Mouse (Mus musculus): ENCODE measurements around the gene Mtx1. TPM values are rescaled to one million over a fixed set of nuclear protein-coding genes. Genes with fewer than 3 reads are reported as not detected.

Gene Mtx1
- polyA plus RNA-seq, 1 experiment from 2014 or later: 204 TPM

GRCm38 (mm10) chr3:89233562-89234110 lies 6.7 kb upstream of the Mtx1 start:
- no peak for DNase-seq (ENCODE audit: low spot score)
- peaks cover 20% of the 10 kb centered on the region for H3K4me1 ChIP-seq
- no peaks in the 10 kb centered on the region for H3K9me3 ChIP-seq
- peak overlapping the region; percentile 36; the same call in 1 of the 2 replicates for H3K27ac ChIP-seq
- WGBS: 75% methylated on average over 14 of the region's 14 CpGs
- H3K36me3 ChIP-seq: peaks cover 7% of the 10 kb centered on the region; the same call in 1 of the 2 replicates
- no peak overlapping the region for H3K4me3 ChIP-seq
- peaks cover 72% of the 10 kb centered on the region for H3K27me3 ChIP-seq (ENCODE audit: insufficient read depth, poor library complexity, severe bottlenecking)

- Histone ChIP-seq H3K4me3 (no peak overlapping the region), H3K27me3 (ENCODE audit: insufficient read depth, poor library complexity, severe bottlenecking) (peaks cover 69% of the 10 kb centered on the region), H3K9me3 (no peaks in the 10 kb centered on the region), H3K4me1 (peaks cover 22% of the 10 kb centered on the region), H3K36me3 (peaks cover 5% of the 10 kb centered on the region; the same call in 1 of the 2 replicates), H3K27ac (no peak overlapping the region)
- DNase-seq (ENCODE audit: low spot score): no peak
- WGBS: 59% methylated on average over 6 of the region's 6 CpGs
Measured at GRCm38 (mm10) chr3:89232614-89233013, 5.7 kb upstream of the Mtx1 start.

DNA sequence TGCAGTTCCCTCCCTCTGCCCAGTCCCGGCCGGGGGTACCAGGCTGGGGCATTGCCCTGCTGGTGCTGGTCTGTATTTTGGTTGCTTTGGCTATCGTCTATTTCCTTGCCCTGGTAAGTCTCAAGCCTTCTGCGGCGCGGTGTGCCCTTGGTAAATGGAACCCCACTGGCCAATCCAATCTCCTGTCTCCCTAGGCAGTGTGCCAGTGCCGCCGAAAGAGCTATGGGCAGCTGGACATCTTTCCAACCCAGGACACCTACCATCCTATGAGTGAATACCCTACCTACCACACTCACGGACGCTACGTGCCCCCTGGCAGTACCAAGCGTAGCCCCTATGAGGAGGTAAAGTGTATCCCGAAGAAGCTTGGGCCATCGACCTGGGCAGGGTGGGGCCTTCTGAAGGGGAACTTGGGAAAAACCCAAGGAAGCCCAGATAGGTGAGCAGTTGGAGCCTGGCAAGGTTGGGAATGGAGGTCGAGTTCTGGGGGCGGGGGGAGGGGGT lies 4.9 kb upstream of the Mtx1 start:
- Histone ChIP-seq H3K4me1 (peaks cover 28% of the 10 kb centered on the region), H3K4me3 (no peak overlapping the region), H3K36me3 (0 out of 2 replicates have a peak, but pooled peaks cover 2% of the 10 kb centered on the region), H3K27me3 (ENCODE audit: insufficient read depth, poor library complexity, severe bottlenecking) (peaks cover 68% of the 10 kb centered on the region), H3K9me3 (no peaks in the 10 kb centered on the region), H3K27ac (no peak overlapping the region)
- 69% methylated on average over 16 of the region's 16 CpGs for WGBS
- DNase-seq (ENCODE audit: low spot score): no peak

- Histone ChIP-seq H3K27ac (no peak overlapping the region), H3K9me3 (no peaks in the 10 kb centered on the region), H3K27me3 (ENCODE audit: insufficient read depth, poor library complexity, severe bottlenecking) (peaks cover 69% of the 10 kb centered on the region), H3K36me3 (0 out of 2 replicates have a peak, but pooled peaks cover 2% of the 10 kb centered on the region), H3K4me1 (peaks cover 33% of the 10 kb centered on the region), H3K4me3 (no peak overlapping the region)
- DNase-seq (ENCODE audit: low spot score): no peak
- 59% methylated on average over 7 of the region's 7 CpGs for WGBS
Measured at GRCm38 (mm10) chr3:89231345-89231744, 4.5 kb upstream of the Mtx1 start.

DNA sequence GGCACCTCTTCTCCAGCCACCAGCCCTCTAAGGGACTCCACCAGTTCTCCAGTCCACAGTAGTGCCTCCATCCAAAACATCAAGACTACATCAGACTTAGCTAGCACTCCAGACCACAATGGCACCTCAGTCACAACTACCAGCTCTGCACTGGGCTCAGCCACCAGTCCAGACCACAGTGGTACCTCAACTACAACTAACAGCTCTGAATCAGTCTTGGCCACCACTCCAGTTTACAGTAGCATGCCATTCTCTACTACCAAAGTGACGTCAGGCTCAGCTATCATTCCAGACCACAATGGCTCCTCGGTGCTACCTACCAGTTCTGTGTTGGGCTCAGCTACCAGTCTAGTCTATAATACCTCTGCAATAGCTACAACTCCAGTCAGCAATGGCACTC lies 3.7 kb upstream of the Mtx1 start:
- 80% methylated on average over 2 of the region's 2 CpGs for WGBS
- Histone ChIP-seq H3K4me3 (no peak overlapping the region), H3K4me1 (peaks cover 41% of the 10 kb centered on the region), H3K9me3 (no peaks in the 10 kb centered on the region), H3K27me3 (ENCODE audit: insufficient read depth, poor library complexity, severe bottlenecking) (peaks cover 70% of the 10 kb centered on the region), H3K27ac (no peak overlapping the region), H3K36me3 (0 out of 2 replicates have a peak, but pooled peaks cover 2% of the 10 kb centered on the region)
- DNase-seq (ENCODE audit: low spot score): no peak

GRCm38 (mm10) chr3:89229276-89229675 lies 2.4 kb upstream of the Mtx1 start:
- Histone ChIP-seq H3K36me3 (no peaks in the 10 kb centered on the region), H3K4me1 (peaks cover 52% of the 10 kb centered on the region), H3K27ac (no peak overlapping the region), H3K27me3 (ENCODE audit: insufficient read depth, poor library complexity, severe bottlenecking) (peaks cover 74% of the 10 kb centered on the region), H3K4me3 (0 out of 2 replicates have a peak overlapping the region, but pooled peaks have one; percentile 64), H3K9me3 (no peaks in the 10 kb centered on the region)
- WGBS: 62% methylated on average over 4 of the region's 4 CpGs
- DNase-seq (ENCODE audit: low spot score): no peak

- Histone ChIP-seq H3K4me1 (peaks cover 56% of the 10 kb centered on the region), H3K4me3 (peak within 1 kb of the TSS; percentile 64), H3K27ac (peak within 1 kb of the TSS; percentile 85), H3K36me3 (no peaks in the 10 kb centered on the region), H3K27me3 (ENCODE audit: insufficient read depth, poor library complexity, severe bottlenecking) (peaks cover 79% of the 10 kb centered on the region), H3K9me3 (no peaks in the 10 kb centered on the region)
- no peak for DNase-seq (ENCODE audit: low spot score)
- 20% methylated on average over 10 of the region's 10 CpGs for WGBS
Measured at GRCm38 (mm10) chr3:89228836-89229235, 1.9 kb upstream of the Mtx1 start, which contains the start of gene Muc1. Muc1 (plus strand) TSS chr3:89229057.

DNA sequence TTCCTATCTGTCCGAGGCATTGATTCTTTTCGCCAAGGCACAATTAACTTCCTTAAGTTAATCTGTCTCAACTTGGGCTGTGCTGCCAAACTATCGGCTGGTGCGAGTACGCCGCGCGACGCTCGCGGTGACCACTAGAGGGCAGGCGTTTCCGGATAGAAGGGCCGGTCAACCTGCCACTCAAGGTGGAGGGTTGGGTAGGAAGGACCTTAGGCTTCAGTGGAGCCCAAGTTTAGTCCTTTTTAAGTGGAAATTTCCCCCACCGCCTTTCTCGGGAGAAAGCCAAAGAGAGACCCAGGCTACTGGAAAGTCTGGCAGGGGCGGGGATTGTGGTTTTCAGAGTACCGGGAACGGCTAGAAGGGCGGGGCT lies 1.3 kb upstream of the Mtx1 start:
- DNase-seq (ENCODE audit: low spot score): peak; percentile 94
- Histone ChIP-seq H3K27ac (peak overlapping the region; percentile 85), H3K4me1 (peaks cover 53% of the 10 kb centered on the region)

DNA sequence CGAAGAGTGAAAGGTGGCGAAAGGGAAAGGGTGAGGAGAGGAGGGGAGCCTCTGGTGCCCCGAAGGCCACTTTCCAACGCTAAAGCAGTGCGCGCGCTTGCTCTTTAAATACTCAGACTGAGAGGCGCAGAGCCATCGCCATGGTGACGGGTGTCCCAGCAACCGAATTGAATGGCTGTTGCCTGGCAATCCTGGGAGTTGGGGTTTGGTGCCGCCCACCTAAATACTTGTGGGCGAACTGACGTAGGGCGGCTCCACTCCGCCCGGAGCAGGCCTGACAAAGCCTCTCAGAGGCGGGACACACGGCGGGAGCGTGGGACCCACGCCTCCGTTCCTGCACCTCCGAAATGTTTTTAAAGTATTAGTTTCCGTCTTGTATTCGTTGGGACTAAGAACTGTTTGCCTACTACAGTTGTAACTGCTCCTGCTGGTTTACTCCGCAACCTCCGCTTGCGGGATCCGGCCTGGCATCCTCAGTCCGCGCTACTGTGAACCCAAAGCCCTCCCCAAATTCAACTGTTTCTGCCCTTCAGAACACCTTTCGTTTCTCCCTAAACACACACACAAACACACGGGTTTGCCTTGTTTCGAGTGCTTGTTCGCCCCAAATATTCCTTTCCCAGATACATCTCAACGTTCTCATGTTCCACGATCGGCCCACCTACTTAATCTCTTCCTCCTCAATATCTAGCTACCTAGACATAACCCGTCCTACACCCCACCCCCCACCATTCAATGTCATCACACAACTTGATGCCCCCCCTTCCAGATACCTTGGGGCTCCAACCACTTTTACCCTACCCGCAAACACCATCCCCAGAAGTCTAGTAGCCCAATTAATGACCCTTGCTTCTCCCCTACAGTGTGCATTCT lies 655 bp upstream of the Mtx1 start:
- WGBS: 4% methylated on average over 41 of the region's 41 CpGs
- Histone ChIP-seq H3K27ac (peak overlapping the region; percentile 85), H3K4me3 (peak overlapping the region; percentile 64), H3K9me3 (no peaks in the 10 kb centered on the region), H3K27me3 (ENCODE audit: insufficient read depth, poor library complexity, severe bottlenecking) (peaks cover 71% of the 10 kb centered on the region), H3K4me1 (peaks cover 53% of the 10 kb centered on the region), H3K36me3 (peaks cover 3% of the 10 kb centered on the region; the same call in 1 of the 2 replicates)
- DNase-seq (ENCODE audit: low spot score): peak; percentile 96

More for the DNA sequence above, 1.3 kb upstream of the Mtx1 start:
- WGBS: under 1% methylated on average over 20 of the region's 20 CpGs
- Histone ChIP-seq H3K27me3 (ENCODE audit: insufficient read depth, poor library complexity, severe bottlenecking) (peaks cover 77% of the 10 kb centered on the region), H3K36me3 (peaks cover 3% of the 10 kb centered on the region; the same call in 1 of the 2 replicates), H3K4me3 (peak overlapping the region; percentile 64), H3K9me3 (no peaks in the 10 kb centered on the region)

GRCm38 (mm10) chr3:89226361-89226760 lies 527 bp downstream of the Mtx1 start:
- no peaks in the 10 kb centered on the region for H3K9me3 ChIP-seq
- H3K27ac ChIP-seq: peak overlapping the region; percentile 85; the same call in 1 of the 2 replicates
- peaks cover 59% of the 10 kb centered on the region for H3K27me3 ChIP-seq (ENCODE audit: insufficient read depth, poor library complexity, severe bottlenecking)
- H3K36me3 ChIP-seq: peaks cover 5% of the 10 kb centered on the region; the same call in 1 of the 2 replicates
- no peak for DNase-seq (ENCODE audit: low spot score)
- peaks cover 53% of the 10 kb centered on the region for H3K4me1 ChIP-seq
- WGBS: 35% methylated on average over 11 of the region's 11 CpGs
- H3K4me3 ChIP-seq: peak overlapping the region; percentile 64

GRCm38 (mm10) chr3:89225918-89226317 lies 970 bp downstream of the Mtx1 start:
- Histone ChIP-seq H3K9me3 (no peaks in the 10 kb centered on the region), H3K36me3 (peaks cover 6% of the 10 kb centered on the region; the same call in 1 of the 2 replicates), H3K27ac (peak overlapping the region; percentile 62), H3K27me3 (ENCODE audit: insufficient read depth, poor library complexity, severe bottlenecking) (peaks cover 54% of the 10 kb centered on the region), H3K4me1 (peaks cover 53% of the 10 kb centered on the region), H3K4me3 (peak overlapping the region; percentile 64)
- 54% methylated on average over 4 of the region's 4 CpGs for WGBS
- no peak for DNase-seq (ENCODE audit: low spot score)

GRCm38 (mm10) chr3:89225321-89225815 lies 1.5 kb downstream of the Mtx1 start:
- Histone ChIP-seq H3K27me3 (ENCODE audit: insufficient read depth, poor library complexity, severe bottlenecking) (peaks cover 49% of the 10 kb centered on the region), H3K36me3 (peaks cover 6% of the 10 kb centered on the region; the same call in 1 of the 2 replicates), H3K9me3 (no peaks in the 10 kb centered on the region), H3K27ac (peak overlapping the region; percentile 7; the same call in 1 of the 2 replicates), H3K4me1 (peaks cover 53% of the 10 kb centered on the region), H3K4me3 (peak overlapping the region; percentile 64; the same call in 1 of the 2 replicates)
- WGBS: 65% methylated on average over 12 of the region's 12 CpGs
- DNase-seq (ENCODE audit: low spot score): no peak

Measured in heart, embryonic 10.5 days (tissue).